Mouse (Mus musculus) B cell, adult 2 months (primary cell): Measurements from ENCODE around the gene Uchl5.

Source experiments
- DNase-seq, 2 experiments: peaks; one replicate each; pipeline ENCODE4 v3.0.0; 2022

The Uchl5 gene

GRCm38 (mm10) chr1:143776446-143777411 is at the start of gene Uchl5, which contains the start of gene Trove2:
TSS of gene Uchl5 (plus strand) at chr1:143777272.
TSS of gene Trove2 (minus strand) at chr1:143777068.
- DNase-seq, result peak; percentile 98

GRCm38 (mm10) chr1:143727701-143728445 is 49.2 kb upstream of the Uchl5 start:
- DNase-seq, result no peak

GRCm38 (mm10) chr1:143730899-143731298 is 46.2 kb upstream of the Uchl5 start:
- DNase-seq, result peak; percentile 30 to 46

GRCm38 (mm10) chr1:143731691-143732090 is 45.4 kb upstream of the Uchl5 start:
- no peak for DNase-seq

DNA sequence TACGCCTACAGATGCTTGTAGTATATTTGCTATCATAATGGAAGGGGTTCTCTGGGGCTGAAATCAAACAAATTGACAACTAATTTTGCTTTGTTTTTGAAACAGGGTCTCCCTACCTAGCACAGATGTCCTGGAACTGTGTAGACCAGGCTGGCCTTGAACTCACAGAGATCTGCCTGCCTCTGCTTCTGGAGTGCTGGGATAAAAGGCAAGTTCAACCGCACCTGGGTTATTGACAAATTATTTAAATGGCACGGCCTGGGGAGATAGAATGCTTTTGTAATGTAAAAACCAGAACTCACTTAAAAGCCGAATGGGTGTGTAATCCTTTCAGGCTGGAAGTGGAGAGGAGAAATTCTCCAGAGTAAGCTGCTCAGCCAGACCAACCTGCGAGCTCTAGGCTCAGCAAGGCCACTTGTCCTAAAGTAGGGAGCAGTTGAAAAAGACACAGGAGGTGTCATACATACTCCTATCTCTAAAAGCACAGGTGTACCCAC is 43.1 kb upstream of the Uchl5 start:
- no peak for DNase-seq

- peak; percentile 42 to 49 for DNase-seq
Measured at GRCm38 (mm10) chr1:143738811-143739210, 38.3 kb upstream of the Uchl5 start.

- DNase-seq, result peak; percentile 91 to 94
Measured at GRCm38 (mm10) chr1:143739361-143740350, 37.4 kb upstream of the Uchl5 start.

GRCm38 (mm10) chr1:143740581-143740980 is 36.5 kb upstream of the Uchl5 start:
- DNase-seq, result no peak

DNA sequence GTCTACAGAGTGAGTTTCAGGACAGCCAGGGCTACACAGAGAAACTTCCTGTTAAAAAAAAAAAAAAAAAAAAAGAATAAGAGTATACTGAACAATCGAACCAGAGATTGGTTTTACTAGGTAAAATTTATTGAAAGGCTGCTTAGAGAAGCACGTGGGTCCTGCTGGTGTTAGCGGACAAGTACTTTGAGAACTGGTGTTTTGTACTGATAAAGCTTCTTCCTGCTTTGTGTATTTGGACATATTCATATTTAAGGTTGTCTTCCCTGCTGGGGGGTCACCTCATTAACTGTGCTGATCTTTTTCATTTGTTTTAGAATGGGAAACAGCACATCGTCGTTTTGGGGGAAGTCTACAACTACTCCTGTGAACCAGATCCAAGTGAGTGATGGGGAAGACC is 35.7 kb upstream of the Uchl5 start:
- no peak for DNase-seq

DNA sequence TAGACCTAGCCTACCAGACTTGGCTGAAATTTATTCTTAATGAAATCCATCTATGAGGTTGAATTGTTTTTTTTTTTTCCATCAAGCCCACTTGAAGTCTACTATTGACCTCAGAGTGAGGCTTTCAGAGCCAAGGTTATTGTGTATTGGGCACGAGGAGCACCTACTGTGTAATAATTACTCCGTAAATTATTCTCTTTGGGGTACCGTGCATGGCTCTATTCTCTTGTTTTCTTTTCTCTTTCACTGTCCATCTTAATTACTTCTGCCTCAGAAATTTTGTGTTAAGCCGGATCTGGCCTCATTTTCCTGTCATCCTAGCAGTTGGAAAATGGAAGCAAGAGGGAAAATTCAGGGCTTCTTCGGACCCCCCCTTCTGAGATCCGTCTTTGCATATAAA is 34.9 kb upstream of the Uchl5 start:
- no peak for DNase-seq

DNA sequence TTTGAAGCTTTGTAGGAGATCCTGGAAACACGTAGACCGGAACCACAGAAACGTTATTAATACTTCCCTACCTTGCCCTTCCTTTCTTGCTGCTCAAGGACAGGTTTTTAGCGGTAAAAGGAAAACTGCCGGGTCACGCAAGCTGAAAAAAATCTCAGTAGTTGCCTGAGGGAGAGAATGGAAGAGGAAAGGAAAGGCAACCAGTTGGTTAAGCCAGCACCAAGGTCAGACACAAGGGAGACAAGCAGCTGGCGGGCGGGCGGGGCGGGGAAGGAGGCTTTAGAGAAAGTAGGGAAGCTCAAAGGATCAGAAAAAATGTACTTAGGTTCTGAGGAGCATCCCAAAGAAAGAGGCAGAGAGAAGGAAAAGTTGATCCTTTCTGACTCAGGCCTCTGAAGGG is 31.2 kb upstream of the Uchl5 start:
- no peak for DNase-seq

- DNase-seq, result no peak
Measured at GRCm38 (mm10) chr1:143762159-143762558, 14.9 kb upstream of the Uchl5 start.

DNA sequence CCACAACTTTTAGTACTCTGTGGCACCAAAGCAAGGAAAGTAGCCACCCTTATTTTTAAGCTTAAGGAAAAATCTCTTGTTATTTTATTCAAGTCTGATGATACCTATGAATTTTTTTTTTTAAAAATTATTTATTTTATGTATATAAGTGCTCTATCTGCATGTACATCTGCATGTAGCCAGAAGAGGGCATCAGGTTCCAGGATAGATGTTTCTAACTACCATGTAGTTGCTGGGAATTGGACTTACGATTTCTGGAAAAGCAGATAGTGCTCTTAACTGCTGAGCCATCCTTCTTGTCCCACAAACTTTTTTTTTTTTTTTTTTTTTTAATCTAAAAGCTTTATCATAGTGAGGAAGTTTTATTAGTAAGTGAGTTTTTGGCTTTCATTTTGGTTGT is 12.6 kb upstream of the Uchl5 start:
- DNase-seq, result no peak

DNA sequence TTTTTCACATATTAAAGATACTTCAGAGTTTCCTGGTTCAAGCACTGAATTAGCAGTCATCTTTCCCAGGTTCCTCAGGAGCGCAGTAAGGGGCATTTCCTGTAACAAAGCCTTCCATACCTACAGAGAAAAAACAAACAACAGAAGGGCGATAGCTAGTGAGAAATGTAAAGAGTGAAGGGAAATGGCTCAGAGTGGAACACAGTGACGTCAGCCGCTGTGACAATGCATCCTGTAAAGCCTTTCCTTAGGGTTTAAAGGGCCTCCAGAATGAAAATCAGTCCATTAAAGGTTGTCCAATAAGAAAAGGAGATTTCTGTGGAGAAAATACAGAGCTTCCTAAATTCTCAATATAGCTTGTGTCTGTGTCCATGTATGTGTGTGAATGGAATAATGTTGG is 11.3 kb upstream of the Uchl5 start:
- DNase-seq, result no peak

DNA sequence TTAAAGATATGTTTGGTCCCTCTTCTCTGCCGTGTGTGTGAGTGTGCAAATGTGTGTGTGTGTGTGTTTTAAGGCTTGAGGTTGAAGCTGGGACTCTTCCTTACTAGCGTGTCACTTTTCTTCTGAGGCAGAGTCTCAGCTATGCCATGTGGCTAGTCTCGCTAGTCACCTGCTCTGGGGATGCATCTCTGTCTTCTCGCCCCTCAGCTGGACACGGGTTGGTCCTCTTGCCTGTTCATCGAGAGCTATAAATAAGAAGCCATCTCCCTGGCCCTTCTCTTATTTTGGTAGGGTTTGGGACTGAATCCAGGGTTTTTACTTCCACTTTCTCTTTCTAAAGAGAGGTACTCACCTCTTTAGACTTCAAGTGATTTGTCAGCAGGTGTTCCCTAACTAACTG is 10.8 kb upstream of the Uchl5 start:
- DNase-seq, result no peak

GRCm38 (mm10) chr1:143770444-143771109 is 6.5 kb upstream of the Uchl5 start:
- no peak for DNase-seq

DNA sequence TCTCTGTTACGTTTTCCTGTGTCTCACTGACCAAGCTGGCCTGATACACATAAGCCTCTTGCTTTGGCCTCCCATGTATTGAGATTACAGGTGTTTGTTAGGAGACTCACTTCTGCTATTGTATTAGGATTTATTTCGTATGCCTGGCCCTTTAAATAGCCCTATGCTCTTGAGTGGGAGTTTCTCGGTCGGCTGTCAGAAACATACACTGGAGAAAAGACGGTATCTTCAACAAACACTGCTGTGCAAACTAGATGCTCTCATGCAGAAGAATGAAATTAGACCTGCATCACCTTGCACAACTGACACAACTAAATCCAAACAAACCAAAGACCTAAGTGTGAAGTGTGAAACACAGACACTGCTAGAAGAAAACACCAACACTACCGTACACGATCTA is 4.0 kb upstream of the Uchl5 start:
- no peak for DNase-seq

- DNase-seq, result no peak
Measured at GRCm38 (mm10) chr1:143773909-143774308, 3.2 kb upstream of the Uchl5 start.

DNA sequence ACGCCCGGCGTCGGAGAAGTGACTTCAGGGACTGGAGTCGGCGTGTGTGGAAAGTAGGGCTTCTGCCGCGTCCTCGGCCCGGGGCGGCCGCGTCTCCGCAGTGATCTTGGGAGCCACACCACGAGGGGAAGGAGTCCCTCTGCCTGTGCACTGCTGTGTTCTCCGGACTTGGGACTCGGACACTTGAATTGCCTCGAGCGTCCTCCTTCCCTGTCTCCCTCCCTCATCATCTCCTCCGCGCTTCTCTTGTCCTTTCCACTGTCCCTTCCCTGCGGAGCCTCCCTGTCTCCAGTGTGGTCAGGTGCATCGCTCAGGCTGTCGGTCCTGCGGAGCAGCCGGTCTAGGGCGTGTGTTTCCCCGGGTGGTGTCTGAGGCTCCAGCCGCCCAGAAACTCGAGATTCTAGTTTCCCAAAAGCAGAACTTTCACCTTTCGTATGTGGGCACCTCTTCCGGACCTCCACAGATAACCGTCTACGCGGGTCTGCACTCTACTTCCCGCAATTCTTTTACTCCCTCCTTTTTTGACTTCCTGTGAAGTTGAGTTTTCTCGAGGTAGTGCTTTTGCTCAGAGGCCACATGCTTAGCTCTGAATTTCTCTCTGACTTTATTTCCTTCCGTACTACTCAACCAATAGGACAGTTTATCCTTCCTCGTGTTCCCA is 616 bp downstream of the Uchl5 start:
- peak in 1 of 2 experiments; percentile 57 for DNase-seq

- DNase-seq, result peak; percentile 79 to 83
Measured at GRCm38 (mm10) chr1:143788584-143789227, 11.6 kb downstream of the Uchl5 start.

DNA sequence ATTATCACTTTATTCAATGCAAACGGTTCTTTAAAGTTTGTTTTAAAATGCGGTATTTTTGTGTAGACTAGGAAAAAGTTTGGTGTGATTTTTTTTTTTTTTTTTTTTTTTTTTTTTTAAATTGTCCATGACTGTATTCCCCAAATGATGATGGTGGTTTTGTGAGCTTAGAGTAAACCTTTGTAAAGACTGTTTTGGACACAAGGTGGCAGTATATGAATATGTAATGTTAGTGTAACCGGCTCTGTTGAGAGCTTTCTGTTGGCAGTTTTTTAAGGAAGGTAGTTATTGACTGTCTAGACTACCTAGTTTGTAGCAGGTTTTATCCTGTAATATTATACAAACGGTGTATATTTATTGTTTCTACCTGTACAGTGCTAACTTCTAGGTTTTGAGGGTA is 26.5 kb downstream of the Uchl5 start:
- DNase-seq, result peak; percentile 9 to 33
